Comparison of ENCODE assay signal across 24 mouse cellular contexts in the genomic region with DNA sequence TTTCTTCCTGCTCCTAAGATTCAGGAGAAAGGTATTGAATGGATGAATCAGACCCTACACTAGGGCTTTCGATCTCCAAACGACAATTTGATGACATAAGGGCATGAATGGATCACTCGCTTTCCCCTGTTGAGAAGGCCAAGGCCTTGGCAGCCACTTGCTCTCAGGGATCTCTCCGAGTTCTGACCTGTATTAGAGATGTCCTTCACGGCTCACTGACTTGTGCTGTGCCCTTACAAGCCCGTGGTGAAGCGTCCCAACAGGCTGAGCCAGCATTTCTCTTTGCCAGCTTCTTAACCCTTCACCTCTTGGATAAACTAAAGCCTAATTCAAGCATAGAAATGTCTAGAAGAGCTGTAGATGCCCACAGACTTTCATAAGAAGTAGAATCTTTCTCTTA. TPM values are rescaled to one million over a fixed set of nuclear protein-coding genes. Genes with fewer than 3 reads are reported as not detected.
DNase-seq lines count a peak whose midpoint lies in the region; ATAC-seq lines count a peak whose summit lies in the region.
"Had no signal": no experiment of that assay in that cellular context is flagged by ENCODE, and none has a peak within 500 bp of the region (broad histone marks: within the 10 kb centered on the region; RNA-seq: fewer than 3 reads in every experiment).

No protein-coding gene starts in this region.

- H3K4me1 ChIP-seq in kidney, embryonic 16.5 days (ENCODE audit: insufficient read depth, low read length): no peaks in the 10 kb centered on the region
- H3K4me1 ChIP-seq: liver, embryonic 12.5 days had no signal

- no peak overlapping the region for H3K27ac ChIP-seq in kidney, embryonic 16.5 days (ENCODE audit: low read length)
- H3K27ac ChIP-seq: gastrocnemius, adult 2 months; hindbrain, embryonic 14.5 days; liver, embryonic 12.5 days; stomach, postnatal 0 days had no signal

- WGBS in kidney, embryonic 16.5 days: 54% methylated on average over 7 of the region's 7 CpGs

- no peaks in the 10 kb centered on the region for H3K36me3 ChIP-seq in kidney, embryonic 16.5 days (ENCODE audit: insufficient read depth, low read length)
- H3K36me3 ChIP-seq: liver, embryonic 12.5 days had no signal

- DNase-seq in adrenal gland, adult (ENCODE audit: inconsistent age in 2 of 2, low spot score in 1 of 2): peak; percentile 75 to 87
- DNase-seq in adrenal gland, postnatal 25 days: no peak
- peak; percentile 52 to 61 for DNase-seq in kidney, adult 8-10 months
- peak; percentile 33 for DNase-seq in adrenal gland, postnatal 10 days
- DNase-seq in kidney, postnatal 36 days: peak; percentile 54 to 67
- DNase-seq in layer of hippocampus, adult 8-10 months (ENCODE audit: low spot score in 2 of 2): no peak
- DNase-seq: cerebellum, adult 8-10 months; gastrocnemius, adult 2 months; heart, postnatal 4 days; lung, adult 18-20 months; lung, postnatal 14 days; midbrain, embryonic 14.5 days; thymus, postnatal 25 days had no signal

- no peak for ATAC-seq in kidney, embryonic 16.5 days (ENCODE audit: low FRiP score, low TSS enrichment)
- ATAC-seq: activated CD4-positive, CD25-positive, alpha-beta regulatory T cell, adult 4 months; forebrain, embryonic 14.5 days; inflammation-experienced regulatory T-cells, adult 6 months; liver, embryonic 12.5 days had no signal

- no peak overlapping the region for H3K4me2 ChIP-seq in kidney, embryonic 16.5 days (replicated peaks; ENCODE audit: low read depth, low read length)
- H3K4me2 ChIP-seq: hindbrain, embryonic 14.5 days; liver, embryonic 12.5 days had no signal

- H3K4me3 ChIP-seq in kidney, embryonic 16.5 days (ENCODE audit: low read length): no peak overlapping the region
- H3K4me3 ChIP-seq: gastrocnemius, adult 2 months; liver, embryonic 12.5 days had no signal

- no peak overlapping the region for H3K9ac ChIP-seq in kidney, embryonic 16.5 days (replicated peaks; ENCODE audit: low read length)
- H3K9ac ChIP-seq: hindbrain, embryonic 14.5 days; liver, embryonic 12.5 days had no signal

- no peaks in the 10 kb centered on the region for H3K27me3 ChIP-seq in kidney, embryonic 16.5 days (ENCODE audit: insufficient read depth, low read length)

- H3K9me3 ChIP-seq in kidney, embryonic 16.5 days (ENCODE audit: low read length): no peaks in the 10 kb centered on the region
- H3K9me3 ChIP-seq: liver, embryonic 12.5 days had no signal

RNA-seq across cellular contexts. Expression of a gene that starts 22.9 kb away (rescaled TPM):
- total RNA-seq in adrenal gland, postnatal 25 days (2021): not detected in 2 replicates
- polyA plus RNA-seq in kidney, embryonic 16.5 days (2015; fragmentation: Nextera tagmentation; extraction: Ambion mirVana): 0.49 and 0.76 TPM in 2 replicates
- total RNA-seq in adrenal gland, postnatal 10 days (2021): under 1 TPM; 0.09 to 0.36 TPM
- total RNA-seq in layer of hippocampus, adult 8-10 months (2022): not detected
- total RNA-seq: gastrocnemius, adult 2 months; gastrocnemius, postnatal 4 days; megakaryocyte, adult 5-6 weeks had no signal
- polyA plus RNA-seq: forebrain, embryonic 14.5 days; hindbrain, embryonic 14.5 days; limb, embryonic 11.5 days; liver, embryonic 12.5 days; midbrain, embryonic 14.5 days; neural tube, embryonic 11.5 days had no signal

Comparison
In these comparisons a context has a peak if more than half of its experiments do, and no peak if none do; other contexts are left out.
1. DNase-seq: peak in adrenal gland, adult (2 of 2), kidney, adult 8-10 months (2 of 2), adrenal gland, postnatal 10 days (single experiment) and kidney, postnatal 36 days (2 of 2); none in adrenal gland, postnatal 25 days (single experiment) and layer of hippocampus, adult 8-10 months (0 of 2).